Mouse (Mus musculus) hindbrain, embryonic 16.5 days (tissue): Measurements from ENCODE around the gene Dad1. TPM values are rescaled to one million over a fixed set of nuclear protein-coding genes. Genes with fewer than 3 reads are reported as not detected.

ENCODE experiments used
- ATAC-seq: fragments of 200-750 bp; cut with Nextera tagmentation; 2 replicates; pipeline ENCODE4 v1.8.0; 2017; ENCODE audit warnings: moderate TSS enrichment, moderate library complexity
- H3K27ac ChIP-seq: fragments of 300-500 bp; sonication (generic); 2 replicates; pipeline ENCODE4 v1.5.1; 2014; ENCODE audit warnings: low read depth, mild to moderate bottlenecking, control low read depth, low read length, moderate library complexity
- H3K27me3 ChIP-seq: fragments of 300-500 bp; sonication (generic); replicated peaks from 2 replicates; pipeline ENCODE4 v1.6.1; 2014; ENCODE audit warnings: low read length; ENCODE audit not compliant: control insufficient read depth, insufficient read depth
- H3K36me3 ChIP-seq: fragments of 300-500 bp; sonication (generic); 2 replicates; pipeline ENCODE4 v1.6.1; 2014; ENCODE audit warnings: mild to moderate bottlenecking, low read length, moderate library complexity, mixed read lengths; ENCODE audit not compliant: control insufficient read depth, insufficient read depth
- H3K4me1 ChIP-seq: fragments of 300-500 bp; sonication (generic); 2 replicates; pipeline ENCODE4 v1.6.1; 2014; ENCODE audit warnings: low read depth, low read length; ENCODE audit not compliant: control insufficient read depth, insufficient read depth
- H3K4me2 ChIP-seq: fragments of 300-500 bp; sonication (generic); 2 replicates; pipeline ENCODE4 v1.6.1; 2014; ENCODE audit warnings: mild to moderate bottlenecking, low read length, control low read depth, moderate library complexity
- H3K4me3 ChIP-seq: fragments of 300-500 bp; sonication (generic); 2 replicates; pipeline ENCODE4 v1.5.1; 2014; ENCODE audit warnings: mild to moderate bottlenecking, low read length, control low read depth, moderate library complexity
- H3K9ac ChIP-seq: fragments of 300-500 bp; sonication (generic); 2 replicates; pipeline ENCODE4 v1.6.1; 2014; ENCODE audit warnings: low read depth, mild to moderate bottlenecking, control low read depth, low read length, moderate library complexity
- H3K9me3 ChIP-seq: fragments of 300-500 bp; sonication (generic); 2 replicates; pipeline ENCODE4 v1.6.1; 2014; ENCODE audit warnings: mild to moderate bottlenecking, low read length, moderate library complexity; ENCODE audit not compliant: control insufficient read depth
- WGBS: fragments of 180-500 bp; shearing (Covaris S2); extraction: QIAGEN DNeasy Blood & Tissue Kit; methylation state at CpG from one replicate; pipeline ENCODE4 v1.1.7; 2014; 5-methylcytosine and 5-hydroxymethylcytosine counted together
- polyA plus RNA-seq: library from polyadenylated mRNA; unstranded; fragments of >200 nt; fragmentation: Nextera tagmentation; extraction: Ambion mirVana; gene quantifications from 2 replicates; pipeline ENCODE4 v1.2.1, GENCODE M21; 2015

Gene Dad1
- polyA plus RNA-seq, 1 experiment from 2014 or later: 409 TPM

DNA sequence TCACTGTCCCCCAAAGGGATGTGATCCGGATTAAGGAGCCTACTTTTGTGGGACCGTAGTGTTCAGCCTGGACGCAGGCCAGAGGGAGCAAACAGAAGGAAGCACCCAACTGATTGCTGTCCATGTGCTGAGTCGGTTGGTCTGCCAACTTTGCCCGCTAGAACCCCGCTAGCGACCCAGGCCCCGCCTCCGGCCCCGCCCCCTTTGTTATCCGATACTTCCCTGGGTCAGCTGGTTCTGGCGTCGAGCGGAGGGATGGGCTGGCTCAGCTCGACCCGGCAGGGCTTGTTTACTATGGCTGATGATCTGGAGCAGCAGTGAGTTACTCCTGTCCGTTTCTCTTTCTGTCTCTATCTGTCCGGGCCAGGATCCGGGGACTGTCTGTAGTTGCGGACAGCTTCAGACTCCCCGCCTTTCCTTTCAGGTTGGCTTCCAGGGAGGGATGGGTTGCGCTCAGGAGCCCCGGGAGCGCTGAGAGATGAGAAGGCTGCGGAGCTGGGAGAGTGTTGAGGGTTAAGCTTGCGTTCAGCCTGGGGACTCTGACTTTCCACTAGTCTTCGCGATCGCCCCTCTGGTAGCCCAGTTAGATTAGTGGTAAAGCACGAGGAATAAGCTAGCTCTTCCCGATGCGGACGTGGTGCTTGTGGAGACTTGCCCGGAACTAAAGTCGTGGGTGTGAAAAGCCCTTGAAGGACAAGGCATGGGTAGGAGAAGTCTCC is 5.3 kb upstream of the Dad1 start:
- Histone ChIP-seq H3K4me3 (peak overlapping the region; percentile 58), H3K27me3 (no peaks in the 10 kb centered on the region), H3K9me3 (no peaks in the 10 kb centered on the region), H3K4me1 (peaks cover 9% of the 10 kb centered on the region), H3K36me3 (no peaks in the 10 kb centered on the region), H3K9ac (peak overlapping the region; percentile 71), H3K4me2 (peak overlapping the region; percentile 89), H3K27ac (peak overlapping the region; percentile 33; the same call in 1 of the 2 replicates)
- peak; percentile 96 for ATAC-seq
- under 1% methylated on average over 35 of the region's 35 CpGs for WGBS

GRCm38 (mm10) chr14:54258131-54258670 is 4.3 kb upstream of the Dad1 start:
- Histone ChIP-seq H3K36me3 (no peaks in the 10 kb centered on the region), H3K4me1 (peaks cover 9% of the 10 kb centered on the region), H3K9ac (no peak overlapping the region), H3K4me2 (no peak overlapping the region; the same call in 1 of the 2 replicates), H3K4me3 (no peak overlapping the region), H3K9me3 (no peaks in the 10 kb centered on the region), H3K27ac (no peak overlapping the region), H3K27me3 (no peaks in the 10 kb centered on the region)
- WGBS: 73% methylated on average over 7 of the region's 7 CpGs
- ATAC-seq: no peak

DNA sequence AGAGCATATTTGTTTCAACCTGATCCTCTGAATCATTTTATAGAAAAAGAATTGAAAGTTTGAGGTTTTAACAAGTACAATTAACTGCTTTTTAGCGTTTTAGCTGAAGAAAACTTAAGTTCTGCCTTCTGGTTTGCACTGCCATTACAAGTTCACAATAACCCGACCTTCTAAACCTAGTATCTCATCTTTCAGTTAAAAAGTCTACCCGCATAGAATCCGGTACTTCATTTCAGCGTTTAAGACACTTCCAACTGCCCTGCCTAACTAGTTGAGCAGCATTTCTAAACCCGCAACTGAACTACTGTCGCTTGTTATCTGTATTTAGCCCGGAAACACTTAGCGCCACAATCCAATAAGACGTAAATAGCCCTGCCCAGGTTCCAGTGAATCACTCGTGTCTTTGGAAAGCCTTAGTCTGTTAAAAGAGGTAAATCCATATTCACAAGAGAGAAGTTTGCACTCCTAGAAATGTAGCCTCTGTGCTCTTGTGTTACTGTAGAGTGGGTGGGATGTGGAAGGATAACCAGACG is 832 bp upstream of the Dad1 start:
- H3K9ac ChIP-seq: no peak overlapping the region
- 74% methylated on average over 12 of the region's 12 CpGs for WGBS

GRCm38 (mm10) chr14:54250122-54250521 is 3.8 kb downstream of the Dad1 start:
- H3K27ac ChIP-seq: no peak overlapping the region
- H3K9ac ChIP-seq: no peak overlapping the region
- WGBS: 80% methylated on average over 4 of the region's 4 CpGs
- no peak overlapping the region for H3K4me3 ChIP-seq
- no peaks in the 10 kb centered on the region for H3K9me3 ChIP-seq
- no peak for ATAC-seq
- peaks cover 5% of the 10 kb centered on the region; the same call in 1 of the 2 replicates for H3K36me3 ChIP-seq
- no peaks in the 10 kb centered on the region for H3K27me3 ChIP-seq
- peaks cover 35% of the 10 kb centered on the region for H3K4me1 ChIP-seq
- H3K4me2 ChIP-seq: no peak overlapping the region

More for the DNA sequence above, 832 bp upstream of the Dad1 start:
- peak overlapping the region; percentile 82 for H3K4me3 ChIP-seq
- no peaks in the 10 kb centered on the region for H3K27me3 ChIP-seq
- H3K27ac ChIP-seq: no peak overlapping the region; the same call in 1 of the 2 replicates
- no peak for ATAC-seq
- H3K4me2 ChIP-seq: peak overlapping the region; percentile 76
- no peaks in the 10 kb centered on the region for H3K36me3 ChIP-seq
- peaks cover 34% of the 10 kb centered on the region for H3K4me1 ChIP-seq
- H3K9me3 ChIP-seq: no peaks in the 10 kb centered on the region

DNA sequence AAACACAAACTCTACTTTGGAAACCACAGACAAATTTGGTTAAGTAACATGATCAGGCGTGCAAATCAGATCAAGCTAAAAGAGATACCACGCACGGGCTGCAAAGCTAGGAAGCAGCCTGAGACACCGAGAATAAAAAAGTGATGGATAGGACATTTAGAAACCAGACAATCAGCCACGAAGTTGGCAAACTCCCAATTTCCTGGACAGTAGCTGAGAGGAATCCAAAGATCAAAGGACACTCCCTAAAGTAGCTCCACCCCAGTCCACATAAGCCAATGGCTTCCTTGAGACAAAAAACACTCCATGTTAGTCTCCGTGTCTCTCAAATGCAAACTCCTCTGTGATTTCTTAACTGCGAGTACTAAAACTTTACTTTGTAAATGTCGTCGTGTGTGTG is 4.6 kb downstream of the Dad1 start:
- no peaks in the 10 kb centered on the region for H3K27me3 ChIP-seq
- H3K4me3 ChIP-seq: no peak overlapping the region
- 57% methylated on average over 9 of the region's 9 CpGs for WGBS
- H3K27ac ChIP-seq: no peak overlapping the region
- H3K4me2 ChIP-seq: no peak overlapping the region
- peaks cover 29% of the 10 kb centered on the region for H3K4me1 ChIP-seq
- no peak overlapping the region for H3K9ac ChIP-seq
- ATAC-seq: no peak
- no peaks in the 10 kb centered on the region for H3K9me3 ChIP-seq
- peaks cover 5% of the 10 kb centered on the region; the same call in 1 of the 2 replicates for H3K36me3 ChIP-seq

DNA sequence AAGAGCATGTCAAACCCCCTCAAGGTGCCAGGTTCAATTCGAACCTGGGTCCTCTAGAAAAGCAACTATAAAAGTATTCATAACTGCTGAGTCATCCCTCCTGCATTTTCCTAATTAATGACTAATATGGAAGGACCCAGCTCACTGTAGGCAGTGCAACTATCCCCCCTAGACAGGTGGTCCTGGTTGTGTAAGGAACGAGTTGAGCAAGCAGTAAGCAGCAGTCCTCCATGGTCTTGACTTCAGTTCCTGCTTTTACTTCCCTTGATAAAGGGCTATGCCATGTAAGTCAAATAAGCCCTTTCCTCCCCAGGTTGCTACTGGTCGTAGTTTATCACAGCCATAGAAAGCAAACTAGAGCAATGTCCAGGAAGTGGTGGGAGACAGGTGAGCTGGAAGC is 7.7 kb downstream of the Dad1 start:
- no peak overlapping the region for H3K4me2 ChIP-seq
- no peak overlapping the region for H3K4me3 ChIP-seq
- peaks cover 18% of the 10 kb centered on the region for H3K4me1 ChIP-seq
- 93% methylated on average over 3 of the region's 3 CpGs for WGBS
- H3K9ac ChIP-seq: no peak overlapping the region
- H3K36me3 ChIP-seq: peaks cover 20% of the 10 kb centered on the region
- no peaks in the 10 kb centered on the region for H3K9me3 ChIP-seq
- ATAC-seq: no peak
- H3K27me3 ChIP-seq: no peaks in the 10 kb centered on the region
- no peak overlapping the region for H3K27ac ChIP-seq

- H3K36me3 ChIP-seq: peaks cover 29% of the 10 kb centered on the region
- H3K4me2 ChIP-seq: no peak overlapping the region
- peaks cover 9% of the 10 kb centered on the region for H3K4me1 ChIP-seq
- H3K9me3 ChIP-seq: no peaks in the 10 kb centered on the region
- no peak overlapping the region for H3K4me3 ChIP-seq
- 46% methylated on average over 3 of the region's 3 CpGs for WGBS
- no peak overlapping the region for H3K9ac ChIP-seq
- H3K27ac ChIP-seq: peak overlapping the region; percentile 48; the same call in 1 of the 2 replicates
- no peak for ATAC-seq
- H3K27me3 ChIP-seq: no peaks in the 10 kb centered on the region
Observed at GRCm38 (mm10) chr14:54244183-54244582, 9.7 kb downstream of the Dad1 start.

DNA sequence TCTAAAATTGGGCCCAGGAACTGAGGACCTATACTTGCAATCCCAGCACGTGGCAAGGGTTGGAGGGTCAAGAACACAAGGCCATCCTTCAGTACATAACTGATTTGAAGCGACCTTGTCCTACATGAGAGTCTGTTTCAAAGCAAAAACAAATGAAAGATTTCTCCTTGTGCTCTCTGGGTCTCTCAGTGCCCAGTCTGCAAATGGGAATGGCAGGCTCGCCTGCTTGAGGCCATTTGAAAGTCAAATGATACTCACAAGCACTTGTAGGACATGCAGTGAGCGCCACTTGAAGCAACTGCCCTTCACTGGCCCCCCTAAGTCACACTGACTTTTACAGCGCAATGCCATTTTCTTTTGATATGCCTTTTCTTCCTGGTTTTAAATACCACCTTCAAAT is 13.4 kb downstream of the Dad1 start:
- Histone ChIP-seq H3K27me3 (no peaks in the 10 kb centered on the region), H3K4me2 (no peak overlapping the region), H3K27ac (no peak overlapping the region), H3K9me3 (no peaks in the 10 kb centered on the region), H3K9ac (no peak overlapping the region), H3K4me1 (peaks cover 5% of the 10 kb centered on the region; the same call in 1 of the 2 replicates), H3K36me3 (peaks cover 24% of the 10 kb centered on the region), H3K4me3 (no peak overlapping the region)
- no peak for ATAC-seq
- 74% methylated on average over 5 of the region's 5 CpGs for WGBS

- Histone ChIP-seq H3K27ac (no peak overlapping the region), H3K36me3 (peaks cover 24% of the 10 kb centered on the region), H3K9me3 (no peaks in the 10 kb centered on the region), H3K4me3 (no peak overlapping the region), H3K4me1 (peaks cover 3% of the 10 kb centered on the region; the same call in 1 of the 2 replicates), H3K9ac (no peak overlapping the region), H3K4me2 (no peak overlapping the region), H3K27me3 (no peaks in the 10 kb centered on the region)
- WGBS: 23% methylated on average over 7 of the region's 7 CpGs
- ATAC-seq: peak; percentile 48
Observed at GRCm38 (mm10) chr14:54239002-54239736, 14.7 kb downstream of the Dad1 start.
